Mouse (Mus musculus) neural tube, embryonic 13.5 days (tissue): ENCODE data around the gene Prpf4. TPM values are rescaled to one million over a fixed set of nuclear protein-coding genes. Genes with fewer than 3 reads are reported as not detected.
A peak's percentile ranks its signal among the peaks of the same experiment; 100 is the strongest.

Experiments
- ATAC-seq: fragments of 200-750 bp; cut with Nextera tagmentation; 2 replicates; pipeline ENCODE4 v1.8.0; 2017; ENCODE audit warnings: low read depth, mild to moderate bottlenecking, moderate TSS enrichment, moderate library complexity
- H3K27ac ChIP-seq: fragments of 300-500 bp; sonication (generic); replicated peaks from 2 replicates; pipeline ENCODE4 v1.5.1; 2015; ENCODE audit warnings: moderate library complexity, mild to moderate bottlenecking, inconsistent platforms
- H3K27me3 ChIP-seq: fragments of 300-500 bp; sonication (generic); 2 replicates; pipeline ENCODE4 v1.6.1; 2015; ENCODE audit warnings: mild to moderate bottlenecking, inconsistent platforms
- H3K36me3 ChIP-seq: fragments of 300-500 bp; sonication (generic); 2 replicates; pipeline ENCODE4 v1.6.1; 2015; ENCODE audit warnings: mild to moderate bottlenecking, inconsistent platforms
- H3K4me1 ChIP-seq: fragments of 300-500 bp; sonication (generic); replicated peaks from 2 replicates; pipeline ENCODE4 v1.6.1; 2015; ENCODE audit warnings: inconsistent platforms
- H3K4me2 ChIP-seq: fragments of 300-500 bp; sonication (generic); 2 replicates; pipeline ENCODE4 v1.6.1; 2015; ENCODE audit warnings: inconsistent platforms, mild to moderate bottlenecking, moderate library complexity
- H3K4me3 ChIP-seq: fragments of 300-500 bp; sonication (generic); 2 replicates; pipeline ENCODE4 v1.5.1; 2015; ENCODE audit warnings: mild to moderate bottlenecking, inconsistent platforms
- H3K9ac ChIP-seq: fragments of 300-500 bp; sonication (generic); 2 replicates; pipeline ENCODE4 v1.6.1; 2015; ENCODE audit warnings: moderate library complexity, mild to moderate bottlenecking, inconsistent platforms
- H3K9me3 ChIP-seq: fragments of 300-500 bp; sonication (generic); 2 replicates; pipeline ENCODE4 v1.6.1; 2016; ENCODE audit warnings: inconsistent platforms
- WGBS: fragments of 180-500 bp; shearing (Covaris S2); methylation state at CpG from one replicate; pipeline ENCODE4 v1.1.7; 2015; 5-methylcytosine and 5-hydroxymethylcytosine counted together
- polyA plus RNA-seq: library from polyadenylated mRNA; unstranded; fragments of >200 nt; fragmentation: Nextera tagmentation; extraction: Ambion mirVana; gene quantifications from 2 replicates; pipeline ENCODE4 v1.2.1, GENCODE M21; 2015

The Prpf4 gene
- polyA plus RNA-seq, 1 experiment from 2014 or later = 17.1 TPM

DNA sequence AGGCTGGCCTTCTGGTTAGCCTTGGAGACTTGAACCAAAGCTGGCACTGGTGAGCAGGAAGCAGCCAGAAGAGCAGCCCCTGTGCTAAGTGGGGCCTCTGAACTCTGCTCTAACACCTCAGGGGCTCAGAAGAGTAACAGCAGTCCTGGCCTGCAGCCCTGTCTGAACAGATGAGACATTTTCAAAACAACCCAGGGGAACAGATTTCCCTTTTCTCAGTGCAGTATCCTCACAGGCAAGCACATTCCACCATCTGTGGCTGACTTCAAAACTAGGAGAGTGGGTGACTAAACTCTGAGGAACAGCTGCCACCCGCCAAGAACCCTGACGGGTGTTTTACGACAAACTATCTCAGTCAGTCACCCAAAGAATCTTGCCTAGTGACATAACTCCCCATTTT is 50.5 kb downstream of the Prpf4 start:
- Histone ChIP-seq H3K4me1 (0 out of 2 replicates have a peak, but pooled peaks cover 7% of the 10 kb centered on the region), H3K27me3 (no peaks in the 10 kb centered on the region), H3K27ac (no peak overlapping the region), H3K4me3 (no peak overlapping the region), H3K36me3 (peaks cover 9% of the 10 kb centered on the region), H3K4me2 (no peak overlapping the region), H3K9me3 (no peaks in the 10 kb centered on the region), H3K9ac (no peak overlapping the region)
- no peak for ATAC-seq
- WGBS = 80% methylated on average over 3 of the region's 3 CpGs

DNA sequence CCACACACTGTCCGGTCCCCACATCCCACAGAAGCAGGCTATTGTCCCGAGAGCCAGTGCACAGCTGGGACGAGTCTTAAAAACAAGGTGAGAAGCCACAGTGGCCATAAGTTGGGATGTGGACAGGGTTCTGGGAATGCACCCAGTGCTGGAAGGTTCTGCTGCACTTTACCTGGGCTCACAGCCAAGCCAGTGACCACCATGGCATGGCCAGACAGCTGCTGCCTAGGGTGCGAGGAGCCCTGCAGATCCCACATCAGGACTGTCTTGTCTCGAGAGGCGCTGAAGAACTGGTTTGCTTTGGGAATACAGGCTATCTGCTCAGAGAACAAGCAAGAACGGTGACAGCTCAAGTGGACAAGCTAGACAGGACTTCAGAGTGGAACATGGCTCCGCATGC is 51.8 kb downstream of the Prpf4 start:
- WGBS = 91% methylated on average over 8 of the region's 8 CpGs

DNA sequence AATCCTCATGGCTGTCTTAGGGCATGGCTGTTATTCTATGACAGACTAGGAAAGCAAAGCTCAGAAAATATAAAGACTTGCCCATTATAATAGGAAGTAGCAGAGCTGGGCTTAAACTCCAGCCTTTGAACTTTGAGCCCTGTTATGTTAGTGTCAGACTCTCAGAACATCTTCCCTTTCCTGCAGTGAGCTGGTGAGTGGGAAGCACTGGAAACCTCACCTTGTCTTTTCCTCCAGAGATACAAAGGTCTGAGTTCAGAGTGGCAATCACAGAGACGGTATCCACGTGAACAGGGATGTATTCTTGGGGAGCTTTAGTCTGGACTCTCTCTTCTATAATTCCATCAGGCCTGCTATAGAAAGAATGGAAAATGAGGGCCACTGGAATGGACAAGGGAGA is 54.5 kb downstream of the Prpf4 start:
- no peak for ATAC-seq
- Histone ChIP-seq H3K36me3 (peaks cover 9% of the 10 kb centered on the region), H3K4me1 (0 out of 2 replicates have a peak, but pooled peaks cover 7% of the 10 kb centered on the region), H3K27ac (no peak overlapping the region), H3K4me3 (no peak overlapping the region), H3K27me3 (no peaks in the 10 kb centered on the region), H3K4me2 (no peak overlapping the region), H3K9ac (no peak overlapping the region), H3K9me3 (no peaks in the 10 kb centered on the region)
- 85% methylated on average over 2 of the region's 2 CpGs for WGBS

More for the DNA sequence above, 51.8 kb downstream of the Prpf4 start:
- 0 out of 2 replicates have a peak, but pooled peaks cover 7% of the 10 kb centered on the region for H3K4me1 ChIP-seq
- ATAC-seq = no peak
- H3K9ac ChIP-seq = no peak overlapping the region
- H3K4me3 ChIP-seq = no peak overlapping the region
- no peaks in the 10 kb centered on the region for H3K9me3 ChIP-seq
- no peaks in the 10 kb centered on the region for H3K27me3 ChIP-seq
- H3K4me2 ChIP-seq = no peak overlapping the region
- no peak overlapping the region for H3K27ac ChIP-seq
- peaks cover 9% of the 10 kb centered on the region for H3K36me3 ChIP-seq

DNA sequence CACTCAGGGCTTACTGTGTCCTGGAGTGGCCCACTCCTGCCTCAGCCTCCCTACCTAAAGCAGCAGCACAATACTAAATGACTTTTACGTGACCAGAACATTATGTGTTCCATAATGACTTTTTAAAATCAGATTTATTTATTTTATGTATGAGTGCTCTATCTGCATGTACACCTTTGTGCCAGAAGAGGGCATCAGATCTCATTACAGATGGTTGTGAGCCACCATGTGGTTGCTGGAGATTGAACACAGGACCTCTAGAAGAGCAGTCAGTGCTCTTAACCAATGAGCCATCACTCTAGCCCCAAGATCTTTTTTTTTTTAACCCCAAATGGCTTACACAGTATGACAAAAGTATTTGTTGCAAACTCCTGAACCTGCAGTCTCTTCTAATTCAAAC is 59.6 kb downstream of the Prpf4 start:
- ATAC-seq = no peak
- 94% methylated on average over 1 of the region's 1 CpGs for WGBS
- no peaks in the 10 kb centered on the region for H3K27me3 ChIP-seq
- no peak overlapping the region for H3K4me2 ChIP-seq
- no peak overlapping the region for H3K9ac ChIP-seq
- no peaks in the 10 kb centered on the region for H3K36me3 ChIP-seq
- peaks cover 6% of the 10 kb centered on the region for H3K4me1 ChIP-seq
- H3K9me3 ChIP-seq = no peaks in the 10 kb centered on the region
- H3K4me3 ChIP-seq = no peak overlapping the region
- no peak overlapping the region for H3K27ac ChIP-seq

DNA sequence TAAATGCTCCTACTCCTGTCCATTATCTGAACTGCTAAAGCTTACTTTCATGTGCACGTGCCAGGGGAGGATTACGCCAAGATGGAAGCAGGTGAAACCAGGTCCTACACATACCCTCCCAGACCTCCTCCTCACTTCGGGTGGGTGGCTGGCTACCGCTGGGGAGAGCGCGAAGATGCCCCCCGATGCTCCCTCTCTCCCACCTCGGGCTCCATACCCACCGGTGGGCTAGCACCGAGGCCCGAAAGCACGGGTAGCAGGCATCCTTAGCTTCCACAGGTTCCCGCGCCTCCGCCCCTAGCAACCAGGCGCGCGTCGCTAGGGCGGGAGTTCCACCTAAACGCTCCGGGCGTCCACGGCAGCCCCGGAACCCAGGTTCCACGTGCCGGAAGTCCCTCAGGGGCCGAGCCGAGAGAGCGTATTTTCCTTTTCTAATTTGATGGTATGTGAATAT is 62.0 kb downstream of the Prpf4 start, which contains the start of gene Wdr31:
Gene Wdr31 (minus strand): TSS at position 299 of the 454 bp plus-strand sequence.
- Histone ChIP-seq H3K4me3 (peak within 1 kb of the TSS; percentile 63), H3K27me3 (0 out of 2 replicates have a peak, but pooled peaks cover 9% of the 10 kb centered on the region), H3K36me3 (no peaks in the 10 kb centered on the region), H3K9me3 (no peaks in the 10 kb centered on the region), H3K4me2 (peak within 1 kb of the TSS; percentile 78), H3K4me1 (peaks cover 6% of the 10 kb centered on the region), H3K27ac (0 out of 2 replicates have a peak within 1 kb of the TSS, but pooled peaks have one; percentile 28), H3K9ac (peak within 1 kb of the TSS; percentile 74)
- WGBS = under 1% methylated on average over 30 of the region's 30 CpGs
- peak; percentile 90 for ATAC-seq

- H3K4me3 ChIP-seq = no peak overlapping the region
- H3K36me3 ChIP-seq = no peaks in the 10 kb centered on the region
- no peak overlapping the region for H3K27ac ChIP-seq
- H3K27me3 ChIP-seq = peaks cover 16% of the 10 kb centered on the region; the same call in 1 of the 2 replicates
- H3K9ac ChIP-seq = no peak overlapping the region
- 92% methylated on average over 2 of the region's 2 CpGs for WGBS
- ATAC-seq = no peak
- peaks cover 6% of the 10 kb centered on the region for H3K4me1 ChIP-seq
- H3K9me3 ChIP-seq = no peaks in the 10 kb centered on the region
- no peak overlapping the region for H3K4me2 ChIP-seq
Observed at GRCm38 (mm10) chr4:62472071-62472470, 63.5 kb downstream of the Prpf4 start.

- 79% methylated on average over 2 of the region's 2 CpGs for WGBS
- no peaks in the 10 kb centered on the region for H3K36me3 ChIP-seq
- H3K4me1 ChIP-seq = peaks cover 17% of the 10 kb centered on the region
- H3K9me3 ChIP-seq = no peaks in the 10 kb centered on the region
- H3K9ac ChIP-seq = no peak overlapping the region
- H3K4me2 ChIP-seq = no peak overlapping the region
- ATAC-seq = no peak
- no peak overlapping the region for H3K27ac ChIP-seq
- H3K27me3 ChIP-seq = peaks cover 44% of the 10 kb centered on the region
- H3K4me3 ChIP-seq = no peak overlapping the region
Observed at GRCm38 (mm10) chr4:62475131-62475530, 66.5 kb downstream of the Prpf4 start.

GRCm38 (mm10) chr4:62475793-62476192 is 67.2 kb downstream of the Prpf4 start:
- Histone ChIP-seq H3K9me3 (no peaks in the 10 kb centered on the region), H3K4me2 (no peak overlapping the region), H3K27me3 (peaks cover 51% of the 10 kb centered on the region), H3K4me1 (peaks cover 13% of the 10 kb centered on the region), H3K4me3 (no peak overlapping the region), H3K9ac (no peak overlapping the region), H3K36me3 (no peaks in the 10 kb centered on the region), H3K27ac (no peak overlapping the region)
- no peak for ATAC-seq
- WGBS = 91% methylated on average over 6 of the region's 6 CpGs

Other genes starting within 250 kb of the Prpf4 start
- 24.9 and 30.6 TPM in 2 replicates for gene Zfp37, start 177.8 kb upstream of the Prpf4 start, polyA plus RNA-seq
- 17.7 and 18.1 TPM in 2 replicates for gene Slc31a2, start 146.2 kb upstream of the Prpf4 start, polyA plus RNA-seq
- 24.8 and 24.9 TPM in 2 replicates for gene Fkbp15, start 48.2 kb upstream of the Prpf4 start, polyA plus RNA-seq
- gene Slc31a1, start 48.1 kb upstream of the Prpf4 start, polyA plus RNA-seq = 34.6 and 35.0 TPM in 2 replicates
- gene Cdc26, start 155 bp upstream of the Prpf4 start, polyA plus RNA-seq = 98.8 and 108 TPM in 2 replicates
- 0.18 TPM in 1 of 2 replicates, not detected in the other for gene Rnf183, start 26.5 kb downstream of the Prpf4 start, polyA plus RNA-seq
- gene Wdr31, start 62.1 kb downstream of the Prpf4 start, polyA plus RNA-seq = 5.7 and 6.8 TPM in 2 replicates
- 0.74 and 0.80 TPM in 2 replicates for gene Bspry, start 71.3 kb downstream of the Prpf4 start, polyA plus RNA-seq
- gene Hdhd3, start 94.7 kb downstream of the Prpf4 start, polyA plus RNA-seq = 13.1 and 14.2 TPM in 2 replicates
- gene Alad, start 111.1 kb downstream of the Prpf4 start, polyA plus RNA-seq = 49.8 and 58.8 TPM in 2 replicates
- 61.8 and 63.1 TPM in 2 replicates for gene Pole3, start 116.3 kb downstream of the Prpf4 start, polyA plus RNA-seq
- gene 4933430I17Rik, start 116.6 kb downstream of the Prpf4 start, polyA plus RNA-seq = 0.70 and 0.87 TPM in 2 replicates
- 71.4 and 79.0 TPM in 2 replicates for gene Rgs3, start 151.1 kb downstream of the Prpf4 start, polyA plus RNA-seq